Mouse (Mus musculus) hematopoietic stem cell, adult 5-6 weeks (primary cell): ENCODE data around the gene C1qtnf2. TPM values are rescaled to one million over a fixed set of nuclear protein-coding genes. Genes with fewer than 3 reads are reported as not detected.

Source experiments
- ATAC-seq, 2 experiments: fragments of 125-278 bp in 1 of 2; replicated peaks in 1 of 2; 2 replicates each; pipeline ENCODE4 v1.8.0; 2016 to 2017; ENCODE audit warnings: inconsistent platforms in 2 of 2, mild to moderate bottlenecking in 2 of 2, moderate number of reproducible peaks in 2 of 2, low read depth in 1 of 2, moderate TSS enrichment in 1 of 2; ENCODE audit not compliant: low FRiP score in 2 of 2, poor library complexity in 2 of 2, severe bottlenecking in 2 of 2, insufficient read depth in 1 of 2, low TSS enrichment in 1 of 2
- total RNA-seq: library from RNA; stranded (forward); fragments of 172-1452, 232-1000 nt; gene quantifications from 2 replicates; pipeline ENCODE4 v1.2.3, GENCODE M21; 2017

The C1qtnf2 gene
- total RNA-seq, 1 experiment from 2014 or later, result not detected

DNA sequence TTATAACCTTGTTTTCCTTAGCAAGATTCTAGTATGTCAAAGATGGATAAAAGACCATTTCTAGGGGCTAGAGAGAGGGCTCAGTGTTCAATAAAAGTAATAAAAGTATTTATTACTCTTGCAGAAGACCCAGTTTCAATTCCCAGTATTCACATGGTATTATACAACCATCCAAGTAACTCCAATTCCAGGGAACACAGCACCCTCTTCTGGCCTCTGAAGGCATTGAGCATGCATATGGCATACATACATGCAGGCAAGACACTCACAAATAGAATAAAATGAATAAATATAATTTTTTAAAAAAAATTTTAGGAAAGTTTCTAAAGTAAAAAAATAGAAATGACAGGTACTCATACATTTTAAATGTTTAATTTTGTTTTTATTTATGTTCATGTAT lies 44.0 kb downstream of the C1qtnf2 start:
- no peak for ATAC-seq

DNA sequence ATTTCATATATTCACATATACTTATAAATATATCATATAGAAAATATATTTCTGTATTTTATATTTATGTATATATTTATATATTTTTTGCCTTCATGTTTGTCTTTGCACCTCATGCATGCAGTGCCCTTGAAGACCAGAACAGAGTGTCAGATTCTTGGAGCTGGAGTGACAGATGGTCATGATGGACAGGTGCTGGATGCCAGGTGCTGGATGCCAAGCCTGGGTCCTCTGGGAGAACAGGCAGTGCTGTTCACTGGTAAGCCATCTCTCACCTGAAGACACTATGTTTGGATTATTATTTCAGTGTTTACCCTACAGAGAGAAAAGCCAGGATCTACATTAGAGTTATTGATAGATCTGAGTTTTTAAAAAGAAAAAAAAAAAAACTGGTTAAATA lies 44.7 kb downstream of the C1qtnf2 start:
- no peak for ATAC-seq

DNA sequence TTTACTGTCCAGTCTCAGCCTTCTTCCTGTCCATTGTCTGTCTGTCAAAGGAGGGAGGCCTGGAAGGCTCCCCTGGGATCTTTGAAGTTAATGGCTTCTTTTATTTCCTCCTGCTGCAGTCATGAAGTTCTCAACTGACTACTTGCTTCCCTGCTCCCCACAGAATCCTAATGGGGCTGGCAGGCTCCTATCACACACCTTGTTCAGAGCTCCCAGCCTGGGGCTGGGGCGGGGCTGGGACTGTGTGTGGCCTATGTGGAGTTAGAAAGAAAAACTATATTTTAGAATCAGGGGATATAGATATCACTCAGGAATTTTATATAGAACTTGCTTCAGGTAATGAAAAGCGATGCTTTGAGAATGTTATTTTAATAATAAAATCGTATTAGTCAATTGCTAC lies 46.4 kb downstream of the C1qtnf2 start:
- no peak for ATAC-seq

DNA sequence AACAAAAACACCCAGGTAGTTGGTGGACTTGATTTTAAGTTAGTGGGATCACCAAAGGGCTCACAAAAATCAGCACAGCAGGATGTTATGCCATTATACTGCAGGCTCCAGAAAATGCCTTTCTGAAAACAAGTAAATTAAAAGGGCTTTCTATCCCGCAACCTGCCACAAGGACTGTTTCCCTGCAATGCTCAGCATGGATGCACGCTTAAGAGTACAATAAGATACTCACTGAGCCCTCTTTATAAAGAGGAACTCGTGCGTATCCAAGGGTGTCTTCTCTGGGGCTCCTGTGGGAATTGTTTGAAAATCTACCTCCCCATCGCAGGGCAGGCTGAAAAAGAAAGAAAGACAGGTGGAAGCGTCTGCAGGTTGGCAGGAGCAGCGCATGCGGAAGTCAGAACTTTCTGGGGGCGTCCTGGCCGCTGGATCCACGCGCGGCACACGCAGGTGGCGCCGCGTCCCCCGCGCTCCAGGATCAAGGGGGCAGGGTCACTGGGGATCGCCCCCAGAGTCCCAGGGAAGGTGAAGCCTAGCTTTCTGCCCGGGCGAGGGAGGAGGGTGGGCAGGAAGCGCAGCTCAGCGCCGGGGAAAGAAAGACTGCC lies 54.1 kb downstream of the C1qtnf2 start:
- peak; percentile 46 to 51 for ATAC-seq

DNA sequence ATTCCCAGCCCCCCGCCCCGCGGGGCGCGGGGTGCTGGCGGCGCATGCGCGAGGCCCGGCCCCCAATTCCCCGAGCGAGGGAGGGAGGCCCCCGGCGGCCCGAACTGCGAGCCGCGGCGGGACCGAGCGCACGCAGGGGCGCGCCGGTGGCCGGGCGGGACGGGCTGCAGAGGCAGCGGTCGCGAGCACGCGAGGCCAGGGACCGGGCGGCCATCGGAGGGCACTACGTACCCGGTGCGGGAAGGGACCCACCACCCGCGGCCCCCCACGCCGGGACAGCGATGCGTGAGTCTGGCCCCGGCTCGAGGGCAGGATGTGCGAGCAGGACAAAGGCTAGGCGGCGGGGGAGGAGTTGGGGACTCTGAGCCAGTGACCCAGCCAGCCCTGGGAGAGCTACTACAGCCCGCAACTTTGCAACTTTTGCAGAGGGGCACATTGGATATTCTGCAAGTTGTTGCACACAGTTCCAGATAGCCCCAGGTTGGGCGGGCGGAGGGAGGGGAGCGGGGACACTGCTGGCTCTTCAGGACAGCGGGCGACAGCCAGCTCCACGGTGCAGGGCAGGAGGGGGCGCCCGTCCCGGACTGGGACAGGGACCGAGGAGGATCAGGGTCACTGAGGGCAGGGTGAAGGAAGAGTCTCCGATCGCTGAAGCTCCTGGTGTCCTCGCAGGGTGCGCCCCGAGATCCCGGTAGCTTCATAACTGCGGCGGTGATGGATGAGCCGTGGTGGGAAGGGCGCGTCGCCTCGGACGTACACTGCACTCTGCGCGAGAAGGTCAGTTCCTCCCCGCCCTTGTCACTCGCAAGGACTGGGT lies 54.8 kb downstream of the C1qtnf2 start, which contains the start of gene Ccnjl:
Gene Ccnjl, plus strand, starts transcription at position 102 of the 817 bp plus-strand sequence.
- peak; percentile 33 to 52 for ATAC-seq

DNA sequence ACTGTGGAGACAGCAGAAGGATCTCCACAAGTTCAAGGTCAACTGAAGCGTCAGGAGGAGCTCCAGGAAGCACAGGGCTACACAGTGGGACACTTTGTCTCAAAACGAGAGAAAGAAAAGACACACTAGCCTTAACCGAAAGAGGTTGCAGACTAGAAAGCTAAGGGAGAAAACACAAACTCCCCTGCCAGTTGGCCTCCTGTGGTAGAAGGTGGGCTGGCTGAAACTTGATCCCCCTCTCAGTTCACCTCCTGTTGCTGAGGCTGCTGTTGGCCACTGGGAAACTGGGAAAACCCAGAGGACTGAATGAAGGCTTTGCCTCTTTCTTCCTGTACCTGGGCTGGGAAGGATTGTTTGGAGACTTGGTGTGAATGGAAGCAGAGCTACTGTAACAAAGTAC lies 56.0 kb downstream of the C1qtnf2 start:
- ATAC-seq, result no peak

DNA sequence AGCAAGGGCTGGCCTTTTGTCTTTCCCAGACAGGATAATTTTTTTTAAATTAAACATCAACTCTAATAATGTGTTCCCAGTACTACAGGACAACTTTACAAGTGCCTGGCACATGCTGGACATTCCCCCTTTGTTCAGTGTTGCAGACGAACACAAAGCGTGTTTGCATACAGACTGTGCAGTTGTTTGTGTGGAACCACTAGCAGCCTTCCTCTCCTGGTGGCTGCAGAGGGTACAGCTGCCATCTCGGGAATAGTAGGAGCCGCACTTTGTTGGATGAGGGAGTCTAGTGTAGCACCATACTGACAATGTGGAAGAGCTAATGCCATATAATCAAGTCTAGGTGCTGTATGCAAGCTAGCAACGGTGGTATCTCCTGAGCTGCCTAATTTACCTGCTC lies 57.5 kb downstream of the C1qtnf2 start:
- ATAC-seq, result no peak

DNA sequence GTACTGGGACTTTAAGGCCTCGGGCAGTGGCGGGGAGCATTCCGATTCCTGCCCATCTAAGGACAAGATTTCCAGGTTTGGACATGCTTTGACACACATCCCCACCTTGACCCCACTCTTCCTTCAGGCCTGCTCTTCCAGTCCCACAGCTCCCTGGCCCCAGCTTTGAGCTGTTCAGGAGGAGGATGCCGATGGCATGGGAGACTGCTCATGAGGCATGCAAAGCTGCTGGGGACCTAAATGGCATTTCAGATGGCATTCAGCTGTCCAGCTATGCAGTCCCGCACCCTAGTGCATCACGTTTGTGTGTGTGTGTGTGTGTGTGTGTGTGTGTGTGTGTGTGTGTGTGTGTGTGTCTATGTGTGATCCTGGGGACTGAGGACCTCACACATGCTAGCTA lies 63.0 kb downstream of the C1qtnf2 start:
- no peak for ATAC-seq

DNA sequence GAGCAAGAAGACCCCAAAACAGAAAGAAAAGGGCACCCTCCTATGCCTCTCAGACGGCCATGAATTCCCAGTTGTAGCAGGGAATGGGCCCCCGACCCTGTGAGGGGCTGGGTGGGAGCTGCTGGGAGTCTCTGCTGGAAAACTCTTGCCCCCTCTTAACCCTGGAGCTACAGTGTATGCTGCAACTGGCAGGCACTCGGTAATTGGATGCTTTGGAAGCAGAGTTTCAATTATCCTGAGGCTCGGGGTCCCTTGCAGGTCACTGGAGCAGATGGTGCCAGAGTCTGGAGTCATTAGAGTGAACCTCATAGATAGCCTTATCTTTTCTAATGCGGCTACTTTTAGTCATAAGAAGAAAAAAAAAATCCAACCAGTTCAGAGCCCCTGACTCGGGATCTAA lies 65.8 kb downstream of the C1qtnf2 start:
- no peak for ATAC-seq

Other genes starting within 250 kb of the C1qtnf2 start
- gene Pttg1, start 48.0 kb upstream of the C1qtnf2 start, total RNA-seq, result 53.9 and 68.8 TPM in 2 replicates
- gene Slu7, start 40.5 kb upstream of the C1qtnf2 start, total RNA-seq, result 93.5 and 112 TPM in 2 replicates
- 2.5 and 3.1 TPM in 2 replicates for gene Ccnjl, start 54.5 kb downstream of the C1qtnf2 start, total RNA-seq
- gene 4933415A04Rik, start 112.8 kb downstream of the C1qtnf2 start, total RNA-seq, result 0.40 and 1.3 TPM in 2 replicates
- gene Fabp6, start 127.3 kb downstream of the C1qtnf2 start, total RNA-seq, result not detected in 2 replicates
- 49.5 and 51.0 TPM in 2 replicates for gene Pwwp2a, start 207.7 kb downstream of the C1qtnf2 start, total RNA-seq